Mouse (Mus musculus) A20 (cell line): ENCODE measurements around the gene Nfic.

Experiments
- DNase-seq: peaks from one replicate; pipeline ENCODE4 v3.0.0-alpha.2; 2011; ENCODE audit warnings: low read depth, low spot score

Gene Nfic

GRCm38 (mm10) chr10:81418216-81419070 lies 37.0 kb downstream of the Nfic start:
- no peak for DNase-seq

DNA sequence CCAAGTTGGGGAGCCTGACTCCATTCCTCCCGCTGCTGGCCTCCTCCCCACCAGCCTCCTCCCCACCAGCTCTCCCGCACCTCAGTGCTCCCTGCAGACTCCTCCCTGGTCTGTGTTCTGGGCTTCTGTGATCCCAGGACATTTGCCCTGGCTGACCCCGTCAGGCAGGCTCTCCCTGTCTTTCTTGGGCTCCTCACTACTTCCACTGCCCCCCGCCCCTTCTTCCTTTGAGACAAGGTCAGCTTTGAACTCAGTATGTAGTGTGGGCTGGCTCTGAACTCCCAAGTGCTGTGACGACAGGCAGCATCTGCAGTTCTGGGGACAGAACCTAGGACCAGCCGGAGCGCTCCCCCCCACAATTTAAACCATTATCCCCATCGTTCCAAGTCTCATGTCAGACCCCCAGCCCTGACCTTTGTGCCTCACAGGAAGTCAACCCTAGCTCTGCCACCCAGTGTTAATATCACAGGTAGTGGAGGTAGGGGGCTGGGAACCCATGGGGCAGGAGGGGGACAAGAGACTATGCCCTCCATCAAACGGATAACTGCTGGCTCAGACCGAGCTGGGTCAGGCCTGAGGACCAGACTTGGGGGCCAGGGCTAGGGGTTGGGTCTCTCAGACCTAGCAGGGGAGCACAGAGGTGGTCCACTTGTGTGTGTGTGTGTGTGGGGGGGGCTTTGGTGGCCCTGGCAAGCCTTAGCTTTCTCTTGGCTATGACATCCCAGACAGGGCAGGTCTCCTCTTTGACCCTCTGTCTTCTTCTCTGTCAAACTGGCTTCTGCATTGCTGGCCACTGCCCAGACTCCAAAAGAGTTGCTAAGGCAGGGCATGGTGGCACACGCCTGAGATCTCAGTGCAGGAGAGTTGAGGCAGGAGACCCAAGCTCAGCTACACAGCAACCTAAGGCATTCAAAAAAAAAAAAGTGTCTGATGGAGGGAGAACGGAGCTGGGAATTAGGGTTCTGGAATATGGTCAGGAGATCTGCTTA lies 37.9 kb downstream of the Nfic start:
- DNase-seq, result no peak

DNA sequence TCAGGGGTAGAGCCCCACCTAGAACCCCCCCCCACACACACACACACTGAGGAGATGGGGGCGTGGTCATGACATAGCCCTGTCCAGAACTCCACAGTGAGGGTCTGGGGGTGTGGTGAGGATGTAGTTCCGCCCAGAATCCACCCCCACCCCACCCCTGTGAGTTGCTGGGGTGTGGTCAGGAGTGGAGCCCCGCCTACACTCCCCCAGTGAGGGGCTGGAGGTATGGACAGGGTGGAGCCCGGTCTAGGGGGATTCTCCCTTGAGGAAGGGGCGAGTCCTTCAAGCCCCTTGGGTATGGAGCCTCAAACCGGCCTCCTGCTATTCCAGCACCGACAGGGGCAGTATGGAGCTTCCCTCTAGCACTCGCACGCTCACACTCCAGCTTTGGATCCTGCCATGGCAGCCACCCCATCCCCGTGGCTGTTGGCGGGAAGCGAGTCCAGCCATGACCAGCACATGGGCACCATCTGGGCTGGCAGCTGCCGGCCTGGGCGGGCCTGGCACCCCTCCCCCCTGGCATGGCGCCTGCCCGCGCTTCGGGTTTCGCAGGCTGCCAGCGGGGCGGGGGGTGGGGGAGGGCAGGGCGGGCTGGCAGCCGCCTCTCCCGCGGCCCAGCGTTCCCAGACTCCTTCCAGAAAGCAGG lies 38.7 kb downstream of the Nfic start:
- DNase-seq, result no peak

DNA sequence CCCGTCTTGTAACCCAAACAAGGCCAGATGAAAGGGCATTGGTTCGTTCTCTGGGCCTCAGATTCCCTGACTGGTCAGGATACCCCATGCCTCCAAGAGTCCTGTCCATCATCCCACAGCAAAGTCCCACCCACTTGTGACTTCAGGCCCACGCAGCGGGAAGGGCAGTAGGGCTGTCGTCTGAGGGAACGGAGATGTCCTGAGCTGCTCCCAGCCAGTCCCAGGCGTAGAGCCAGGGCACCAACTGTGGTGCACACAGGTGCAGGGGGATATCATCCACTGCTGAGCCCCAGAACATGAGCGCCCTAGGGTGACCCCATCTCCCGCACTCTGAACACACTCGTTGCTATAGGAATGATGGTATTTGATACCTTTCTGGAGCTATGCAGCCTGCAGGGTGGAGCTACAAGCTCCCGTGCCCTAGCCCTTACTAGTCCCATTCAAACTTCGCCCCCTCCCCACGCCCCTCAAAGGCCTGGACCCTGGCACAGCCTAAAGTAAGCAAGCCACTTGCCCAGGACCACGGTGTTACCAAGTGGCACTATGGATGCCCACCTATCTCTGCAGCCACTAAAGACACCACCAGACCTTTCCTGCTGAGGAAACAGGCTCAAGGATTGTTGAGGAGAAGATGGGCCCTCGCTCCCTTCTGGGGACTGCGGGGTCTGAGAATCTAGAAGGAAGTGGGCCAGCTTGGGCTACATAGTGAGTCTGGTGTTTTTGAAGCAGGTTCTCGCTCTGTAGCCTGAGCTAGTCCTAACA lies 39.7 kb downstream of the Nfic start:
- no peak for DNase-seq

DNA sequence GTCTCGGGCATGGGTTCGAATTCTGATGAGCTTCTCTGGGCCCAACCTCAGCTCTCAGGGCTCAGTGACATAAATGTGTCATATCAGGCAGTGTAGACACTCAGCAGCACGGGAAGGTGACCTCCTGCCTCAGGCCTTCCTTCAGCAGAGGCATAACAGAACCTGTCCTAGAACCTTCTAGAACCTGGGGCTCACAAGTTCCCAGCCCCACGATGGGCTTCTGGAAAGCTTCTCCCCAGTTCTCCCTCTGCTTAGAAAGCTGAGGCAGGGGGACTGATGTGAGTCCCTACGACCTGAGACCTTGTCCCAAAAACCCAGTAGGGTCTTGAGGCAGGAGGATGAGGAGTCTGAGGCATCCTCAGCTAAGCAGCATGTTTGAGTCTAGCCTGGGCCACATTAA lies 40.3 kb downstream of the Nfic start:
- DNase-seq, result no peak

DNA sequence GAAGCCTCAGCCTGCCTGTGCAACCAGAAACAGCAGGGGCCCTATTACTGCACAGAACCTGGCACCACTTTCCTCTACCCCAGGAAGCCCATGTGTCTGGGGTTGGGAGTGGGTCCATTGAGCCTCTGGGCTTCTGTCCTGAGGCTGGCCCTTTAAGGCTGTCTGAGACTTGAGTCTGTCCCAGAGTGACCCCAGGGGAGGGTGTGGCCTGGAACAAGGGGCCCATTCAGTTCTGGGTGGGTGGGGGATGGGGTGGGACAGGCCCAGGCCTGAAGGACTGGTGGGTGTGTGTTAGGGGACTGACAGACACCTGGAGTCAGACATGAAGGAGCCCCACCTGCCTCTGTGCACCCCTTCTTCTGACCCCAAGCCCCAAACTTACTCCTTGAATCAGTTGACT lies 40.8 kb downstream of the Nfic start:
- no peak for DNase-seq

DNA sequence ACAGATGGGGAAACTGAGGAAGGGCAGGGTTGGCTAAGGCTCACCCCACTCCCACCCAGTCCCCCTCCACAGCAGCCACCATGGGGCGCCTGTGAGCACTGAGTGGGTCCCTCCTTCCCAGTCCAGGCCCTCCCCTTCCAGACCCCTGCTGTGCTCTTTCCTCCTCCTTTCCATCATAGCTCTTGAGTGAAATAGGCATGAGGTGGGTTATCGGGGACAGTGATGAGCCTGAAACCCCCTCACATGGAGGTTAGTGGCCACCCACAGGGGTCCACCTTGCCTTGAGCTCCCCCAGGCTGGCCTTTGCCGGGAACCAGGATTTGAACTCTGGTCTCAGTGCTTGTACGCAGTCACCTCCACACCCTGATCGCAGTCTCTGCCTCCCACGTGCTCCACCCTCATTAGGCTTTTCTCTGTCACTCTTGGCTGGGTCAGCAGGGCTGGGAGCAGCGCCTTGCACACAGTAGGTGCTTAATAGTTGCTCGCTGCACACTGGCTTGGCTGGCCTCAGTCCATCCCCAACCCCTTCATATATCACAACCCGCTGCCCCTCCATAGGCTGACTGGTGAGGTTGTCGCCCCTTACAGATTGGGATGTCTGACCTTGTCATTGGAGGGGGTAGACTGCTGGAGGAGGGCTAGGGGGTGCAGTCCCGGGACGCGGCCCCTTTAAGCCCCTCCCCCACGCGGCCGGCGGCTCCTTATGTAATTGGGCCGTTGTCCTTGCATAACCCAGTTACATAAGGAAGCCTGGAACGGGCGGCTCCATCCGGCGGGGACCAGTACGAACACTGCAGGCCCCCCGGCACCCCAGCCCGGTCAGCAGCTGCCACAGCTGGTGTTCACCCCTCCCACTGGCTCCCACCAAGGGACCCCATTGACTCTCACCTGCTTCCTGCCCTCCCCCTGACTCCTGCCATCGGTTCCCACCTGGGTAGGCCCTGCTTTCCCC lies 41.8 kb downstream of the Nfic start:
- DNase-seq, result no peak

DNA sequence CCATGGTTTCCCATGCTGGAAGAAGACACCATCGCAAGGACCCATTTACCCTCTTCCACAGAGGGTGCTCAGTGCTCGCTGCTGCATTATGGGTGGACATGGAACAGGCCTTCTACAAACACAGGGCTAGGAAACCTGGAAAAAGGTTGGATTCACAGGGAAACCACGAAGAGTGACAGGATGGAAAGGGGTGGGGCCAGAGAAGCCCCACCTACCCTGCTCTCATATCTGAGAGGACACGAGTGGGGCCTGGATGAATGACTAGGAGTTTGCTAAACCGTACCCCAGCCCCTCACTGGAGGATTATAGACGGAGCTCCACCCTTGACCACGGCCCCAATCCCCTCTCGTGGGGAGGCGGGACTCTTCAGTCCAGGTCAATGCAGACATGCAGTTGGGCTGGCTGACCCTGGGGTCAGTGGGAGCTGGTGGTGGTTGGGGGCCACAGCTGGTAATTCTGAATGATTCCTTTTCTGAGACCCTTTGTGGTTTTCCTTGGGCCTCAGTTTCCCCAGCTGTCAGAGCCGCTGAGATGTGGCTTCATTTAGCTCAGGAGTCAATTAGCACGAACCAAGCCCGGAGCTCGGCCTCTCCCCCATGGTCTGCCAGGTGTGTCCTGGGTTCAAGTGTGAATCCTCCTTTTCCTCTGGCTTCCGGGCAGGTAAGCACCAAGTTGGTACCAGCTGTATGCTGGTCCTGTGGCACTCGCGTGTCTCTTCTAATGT lies 42.7 kb downstream of the Nfic start:
- DNase-seq, result no peak

GRCm38 (mm10) chr10:81411471-81412400 lies 43.7 kb downstream of the Nfic start:
- DNase-seq, result no peak

DNA sequence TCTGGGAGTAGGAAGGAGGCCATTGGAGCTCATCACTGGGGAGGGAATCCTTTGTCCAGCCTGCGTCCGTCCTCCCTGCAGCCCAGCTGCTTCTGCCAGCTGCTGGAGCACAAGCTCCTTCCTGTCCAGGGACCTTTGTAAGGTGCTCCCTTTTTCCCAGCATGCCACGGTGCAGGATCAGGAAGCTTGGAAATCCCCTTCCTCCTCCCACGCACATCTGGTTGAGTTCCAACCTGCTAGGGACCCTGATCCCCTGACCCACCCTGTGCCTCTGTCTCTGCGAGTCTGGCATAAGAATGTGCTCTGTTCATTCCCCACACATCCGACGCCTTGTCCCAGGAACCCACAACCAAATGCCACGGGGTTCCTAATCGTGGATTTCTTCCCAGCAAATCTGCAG lies 44.5 kb downstream of the Nfic start:
- DNase-seq, result no peak

GRCm38 (mm10) chr10:81410350-81410749 lies 45.1 kb downstream of the Nfic start:
- no peak for DNase-seq

DNA sequence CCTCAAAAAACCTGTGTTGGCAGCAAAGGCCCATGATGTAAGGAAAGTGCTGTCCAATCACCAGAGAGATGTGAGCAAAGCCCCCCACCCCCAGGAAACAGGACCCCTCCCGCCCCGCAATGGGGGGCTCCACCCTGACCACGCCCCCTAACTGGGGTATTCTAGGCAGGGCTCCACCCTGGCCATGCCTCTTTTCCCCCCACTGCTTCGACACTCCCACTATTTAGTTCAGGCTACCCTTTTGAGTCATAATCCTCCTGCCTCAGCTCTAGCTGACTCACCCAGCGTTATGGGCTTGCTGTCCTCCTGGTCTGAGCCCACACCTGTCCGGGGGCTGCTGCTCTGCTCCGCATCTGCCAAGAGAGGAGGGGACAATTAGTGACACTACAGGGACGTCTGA lies 46.1 kb downstream of the Nfic start:
- peak; percentile 24 for DNase-seq

DNA sequence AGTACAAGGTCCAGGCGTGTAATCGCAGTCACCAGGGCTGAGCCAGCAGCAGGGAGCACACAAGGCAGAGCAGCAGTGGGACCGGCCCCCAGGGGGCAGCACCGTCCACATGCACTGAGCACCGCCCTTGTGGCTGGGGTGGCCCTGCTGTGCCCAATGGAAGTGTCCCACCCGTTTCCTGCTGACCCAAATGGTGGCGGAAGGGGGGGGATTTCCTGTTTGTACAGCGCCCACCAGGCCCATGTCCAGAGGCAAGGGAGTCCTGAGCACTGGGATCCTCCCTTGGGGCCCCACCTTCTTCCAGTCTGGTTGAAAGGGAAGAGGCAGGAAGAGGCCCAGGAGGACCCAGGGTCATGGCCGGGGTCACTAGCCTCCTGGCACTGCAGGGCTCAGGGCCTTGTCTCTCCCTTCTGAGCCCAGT lies 46.6 kb downstream of the Nfic start:
- peak; percentile 82 for DNase-seq

DNA sequence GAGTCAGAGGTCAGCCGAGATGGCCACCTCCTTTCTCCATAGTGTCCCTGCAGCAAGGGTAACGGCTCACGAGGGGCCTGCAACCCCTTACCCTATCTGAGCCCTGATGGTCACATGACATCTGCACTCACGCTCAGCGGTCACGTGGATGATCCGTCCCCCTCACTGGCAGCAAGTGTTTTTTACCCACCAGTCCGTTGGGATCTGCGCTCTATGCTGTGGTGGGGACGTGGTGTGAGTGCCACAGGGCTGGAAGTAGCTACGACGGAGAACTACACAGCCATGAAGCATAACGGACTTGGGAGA lies 47.1 kb downstream of the Nfic start:
- no peak for DNase-seq

GRCm38 (mm10) chr10:81407539-81408423 lies 47.7 kb downstream of the Nfic start:
- no peak for DNase-seq

DNA sequence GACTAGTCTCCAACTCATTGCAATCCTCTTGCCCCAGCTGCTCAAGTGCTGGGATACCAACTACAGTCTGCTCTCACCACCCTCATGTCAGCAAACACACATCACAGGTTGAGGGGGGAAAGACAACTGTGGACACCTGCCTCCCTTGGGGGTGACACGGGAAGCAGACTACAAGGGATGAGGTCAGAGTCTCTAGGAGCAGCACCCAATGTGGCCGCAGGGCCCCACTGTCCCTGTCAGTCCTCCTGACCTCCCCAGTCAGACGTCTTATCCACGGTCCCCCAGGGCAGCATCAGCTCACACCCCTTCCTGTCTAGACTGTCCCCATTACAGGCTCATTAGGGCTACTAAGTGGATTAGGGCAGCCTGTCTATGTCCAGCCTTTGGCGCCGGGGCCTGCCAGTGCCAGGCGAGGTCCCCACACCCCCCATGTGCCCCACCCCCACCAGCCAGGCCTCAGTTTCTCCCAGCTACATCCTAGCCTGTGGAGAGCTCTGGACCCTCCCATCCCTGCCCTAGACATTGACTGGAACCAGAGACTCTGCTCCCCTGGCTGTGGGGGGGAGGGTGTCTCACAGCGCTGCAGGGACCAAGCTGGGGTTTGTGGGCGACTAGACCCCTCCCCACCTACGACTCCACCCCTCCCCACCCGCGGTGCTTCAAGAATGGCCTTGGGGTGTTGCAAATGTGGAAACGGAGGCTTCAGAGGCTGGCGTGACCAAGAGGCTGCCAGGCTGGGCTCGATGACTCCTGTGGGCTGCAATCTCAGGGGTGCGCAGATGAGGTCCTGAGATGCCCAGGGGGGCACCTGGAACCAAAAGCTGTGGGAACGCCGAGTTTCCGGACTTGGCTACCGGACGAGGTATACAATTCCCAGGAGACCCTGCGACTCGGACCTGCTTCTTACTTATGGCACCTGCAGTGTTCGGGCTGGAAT lies 48.7 kb downstream of the Nfic start:
- no peak for DNase-seq
